Comparison of ENCODE assay signal across 12 mouse cellular contexts in genomic region chr11:4495021-4495540, GRCm38 (mm10). TPM values are rescaled to one million over a fixed set of nuclear protein-coding genes. Genes with fewer than 3 reads are reported as not detected.
"Had no signal": no experiment of that assay in that cellular context is flagged by ENCODE, and none has a peak within 500 bp of the region (broad histone marks: within the 10 kb centered on the region; RNA-seq: fewer than 3 reads in every experiment).

No protein-coding gene starts in this region.

- H3K4me1 ChIP-seq: limb, embryonic 13.5 days; midbrain, embryonic 10.5 days; neural tube, embryonic 13.5 days had no signal

- H3K27me3 ChIP-seq: limb, embryonic 13.5 days; liver, embryonic 12.5 days; neural tube, embryonic 13.5 days had no signal

- H3K27ac ChIP-seq: limb, embryonic 13.5 days; liver, embryonic 12.5 days; midbrain, embryonic 10.5 days; neural tube, embryonic 13.5 days had no signal

- DNase-seq: left cerebral cortex, postnatal 4 days; lung, embryonic 14.5 days; lung, postnatal 10 days; lung, postnatal 4 days; right cerebral cortex, adult 18-20 months; right cerebral cortex, postnatal 25 days; thymus, postnatal 36 days had no signal

- H3K4me3 ChIP-seq: limb, embryonic 13.5 days; liver, embryonic 12.5 days; midbrain, embryonic 10.5 days; neural tube, embryonic 13.5 days had no signal

RNA-seq across cellular contexts. Expression of gene Hormad2, which starts 54.2 kb away (rescaled TPM):
- polyA plus RNA-seq: small intestine, adult 2 months had no signal
